Mouse (Mus musculus): ENCODE data around the gene Tfip11.

DNA sequence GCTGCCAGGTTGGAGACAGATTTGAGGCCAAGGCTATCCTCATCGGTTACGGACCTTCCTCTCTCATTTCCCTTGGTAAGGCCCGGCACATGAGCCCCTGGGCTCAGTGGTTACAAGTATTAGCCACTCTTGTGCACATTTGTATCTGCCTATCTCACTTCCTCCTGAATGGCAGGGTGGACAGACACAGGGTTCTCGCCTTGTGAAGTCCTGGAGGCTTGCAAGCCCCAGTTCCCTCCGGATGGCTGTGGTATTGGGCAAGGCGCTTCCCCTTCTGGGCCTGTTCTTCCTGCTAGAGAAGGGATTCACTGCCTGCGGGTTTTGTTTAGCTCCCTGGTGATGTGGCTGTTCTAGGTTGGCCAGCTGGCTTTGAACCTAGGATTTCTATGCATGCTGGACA is 46.0 kb upstream of the Tfip11 start:
- TF ChIP-seq NRF1 (IDR thresholded peaks at IDR 0.05; ENCODE audit: insufficient read depth, low read depth, low read length, poor library complexity, severe bottlenecking): no peak
- no peak for TF ChIP-seq ZMIZ1 (IDR thresholded peaks at IDR 0.05; ENCODE audit: low read depth, low read length)
- no peak for TF ChIP-seq JUND (IDR thresholded peaks at IDR 0.05; ENCODE audit: low read depth, low read length)
- TF ChIP-seq USF1 (IDR thresholded peaks at IDR 0.05; ENCODE audit: low read depth, low read length): no peak
- TF ChIP-seq CTCF (IDR thresholded peaks at IDR 0.05 in 2 of 3, conservative IDR thresholded peaks at IDR 0.05 in 1 of 3; ENCODE audit: control insufficient read depth in 1 of 3, insufficient read depth in 1 of 3, low read depth in 2 of 3, low read length in 3 of 3, poor library complexity in 1 of 3, severe bottlenecking in 1 of 3): no peak
- TF ChIP-seq POLR2A (IDR thresholded peaks at IDR 0.05; ENCODE audit: control insufficient read depth in 1 of 2, insufficient read depth in 1 of 2, low read depth in 1 of 2, low read length in 2 of 2, poor library complexity in 1 of 2): no peak
- no peak for TF ChIP-seq GATA1 (IDR thresholded peaks at IDR 0.05; ENCODE audit: low read depth, low read length)
- TF ChIP-seq MAFK (IDR thresholded peaks at IDR 0.05; ENCODE audit: borderline replicate concordance, low read depth, low read length): no peak
- no peak for TF ChIP-seq E2F4 (IDR thresholded peaks at IDR 0.05; ENCODE audit: borderline replicate concordance, low read depth, low read length)
- no peak for TF ChIP-seq MAX (IDR thresholded peaks at IDR 0.05; ENCODE audit: low read length)
- TF ChIP-seq EP300 (IDR thresholded peaks at IDR 0.05; ENCODE audit: low read depth in 1 of 2, low read length in 2 of 2): peak in 1 of 2 experiments; percentile 15; a peak in 2 of 4 replicates
- TF ChIP-seq RAD21 (IDR thresholded peaks at IDR 0.05; ENCODE audit: low read depth, low read length): no peak
